12 mouse cellular contexts compared by ENCODE assay signal in genomic region chr9:115623948-115624347, GRCm38 (mm10).
DNase-seq lines count a peak whose midpoint lies in the region; ATAC-seq and TF ChIP-seq lines count a peak whose summit lies in the region.
"Had no signal": no experiment of that assay in that cellular context is flagged by ENCODE, and none has a peak within 500 bp of the region (broad histone marks: within the 10 kb centered on the region; RNA-seq: fewer than 3 reads in every experiment).

No protein-coding gene starts in this region.

- intact Hi-C loops in heart, postnatal 36 days (cut with DNase I) = no loop called here

- DNase-seq in heart, postnatal 36 days = peak; percentile 2 to 3
- no peak for DNase-seq in heart, adult 8-10 months (ENCODE audit: low spot score)
- DNase-seq in embryo, embryonic 10 days (ENCODE audit: low spot score) = peak; percentile 25
- DNase-seq in lung, adult 18-20 months = peak; percentile 11 to 21
- peak; percentile 39 to 67 for DNase-seq in thymus, adult 18-20 months
- DNase-seq in midbrain, postnatal 0 days (ENCODE audit: low spot score) = no peak
- no peak for DNase-seq in left cerebral cortex, adult 11 months (ENCODE audit: low spot score)
- DNase-seq in forebrain, embryonic 14.5 days (ENCODE audit: low spot score) = no peak
- DNase-seq: kidney, adult 11 months had no signal

- TF ChIP-seq CTCF in midbrain, postnatal 0 days (IDR thresholded peaks at IDR 0.05) = no peak

- H3K27ac ChIP-seq in midbrain, postnatal 0 days (ENCODE audit: low read depth, low read length) = no peak overlapping the region
- H3K27ac ChIP-seq in forebrain, embryonic 14.5 days (ENCODE audit: low read depth, low read length) = no peak overlapping the region
- H3K27ac ChIP-seq: embryonic facial prominence, embryonic 15.5 days; neural tube, embryonic 15.5 days had no signal

- no peak overlapping the region for H3K9ac ChIP-seq in midbrain, postnatal 0 days (replicated peaks; ENCODE audit: low read length, poor library complexity, severe bottlenecking)
- no peak overlapping the region for H3K9ac ChIP-seq in forebrain, embryonic 14.5 days (ENCODE audit: low read length)
- H3K9ac ChIP-seq: embryonic facial prominence, embryonic 15.5 days; neural tube, embryonic 15.5 days had no signal

- H3K27me3 ChIP-seq in midbrain, postnatal 0 days (ENCODE audit: insufficient read depth, low read length) = no peaks in the 10 kb centered on the region
- H3K27me3 ChIP-seq in forebrain, embryonic 14.5 days (replicated peaks; ENCODE audit: control insufficient read depth, insufficient read depth, low read length) = no peaks in the 10 kb centered on the region
- H3K27me3 ChIP-seq: embryonic facial prominence, embryonic 15.5 days; neural tube, embryonic 15.5 days had no signal

- no peak overlapping the region for H3K4me2 ChIP-seq in midbrain, postnatal 0 days (ENCODE audit: low read depth, low read length, poor library complexity, severe bottlenecking)
- no peak overlapping the region for H3K4me2 ChIP-seq in forebrain, embryonic 14.5 days (ENCODE audit: low read length)
- H3K4me2 ChIP-seq: embryonic facial prominence, embryonic 15.5 days; neural tube, embryonic 15.5 days had no signal

- no peak for ATAC-seq in midbrain, postnatal 0 days (ENCODE audit: low FRiP score)
- ATAC-seq in forebrain, embryonic 14.5 days = no peak
- ATAC-seq: Patski had no signal

- no peak overlapping the region for H3K4me3 ChIP-seq in midbrain, postnatal 0 days (ENCODE audit: low read depth, low read length)
- H3K4me3 ChIP-seq in forebrain, embryonic 14.5 days (ENCODE audit: low read depth, low read length) = no peak overlapping the region
- H3K4me3 ChIP-seq: embryonic facial prominence, embryonic 15.5 days; neural tube, embryonic 15.5 days had no signal

- no peaks in the 10 kb centered on the region for H3K36me3 ChIP-seq in midbrain, postnatal 0 days (ENCODE audit: insufficient read depth, low read length)
- H3K36me3 ChIP-seq in forebrain, embryonic 14.5 days (ENCODE audit: control insufficient read depth, insufficient read depth, low read length) = no peaks in the 10 kb centered on the region
- H3K36me3 ChIP-seq: embryonic facial prominence, embryonic 15.5 days; neural tube, embryonic 15.5 days had no signal

- 62% methylated on average over 5 of the region's 5 CpGs for WGBS in midbrain, postnatal 0 days
- WGBS in forebrain, embryonic 14.5 days = 70% methylated on average over 5 of the region's 5 CpGs

- H3K4me1 ChIP-seq in midbrain, postnatal 0 days (ENCODE audit: insufficient read depth, low read length) = no peaks in the 10 kb centered on the region
- no peaks in the 10 kb centered on the region for H3K4me1 ChIP-seq in forebrain, embryonic 14.5 days (ENCODE audit: control insufficient read depth, insufficient read depth, low read length)

- no peaks in the 10 kb centered on the region for H3K9me3 ChIP-seq in midbrain, postnatal 0 days (ENCODE audit: low read length)
- H3K9me3 ChIP-seq in forebrain, embryonic 14.5 days (replicated peaks; ENCODE audit: control insufficient read depth, low read length) = no peaks in the 10 kb centered on the region
- H3K9me3 ChIP-seq: embryonic facial prominence, embryonic 15.5 days; neural tube, embryonic 15.5 days had no signal

Comparison
In these comparisons a context has a peak if more than half of its experiments do, and no peak if none do; other contexts are left out.
1. DNase-seq: peak in heart, postnatal 36 days (2 of 2), embryo, embryonic 10 days (single experiment), lung, adult 18-20 months (2 of 2) and thymus, adult 18-20 months (2 of 2); none in heart, adult 8-10 months (single experiment), midbrain, postnatal 0 days (single experiment), left cerebral cortex, adult 11 months (single experiment) and forebrain, embryonic 14.5 days (single experiment).